Mouse (Mus musculus): ENCODE data around the gene Tyro3.

DNA sequence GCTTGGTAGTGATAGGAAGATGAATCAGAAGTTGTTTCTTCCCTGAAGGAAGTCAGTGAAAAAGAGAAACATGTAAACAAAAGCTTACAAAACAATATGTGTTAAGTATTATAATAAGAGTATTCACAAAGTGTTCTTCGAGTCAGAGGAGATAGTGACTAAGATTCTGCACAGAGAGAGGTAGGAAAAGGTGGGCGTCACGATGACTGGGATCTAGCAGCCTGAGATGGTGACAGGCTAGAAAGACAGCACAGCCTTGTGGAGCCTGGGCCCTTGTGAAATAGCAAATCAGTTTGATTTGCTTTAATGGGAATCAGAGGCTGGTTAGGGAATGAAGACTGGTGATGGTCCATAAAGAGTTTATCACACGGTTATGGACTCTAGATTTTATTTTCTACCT, 56.3 kb downstream of the Tyro3 start:
- no peak for TF ChIP-seq POLR2A (IDR thresholded peaks at IDR 0.05; ENCODE audit: extremely low read depth, insufficient read depth, low read length)
- TF ChIP-seq CTCF (IDR thresholded peaks at IDR 0.05; ENCODE audit: extremely low read depth, insufficient read depth, low read length) = no peak

All from cortical plate, adult 2 months (tissue).